Mouse (Mus musculus): ENCODE measurements around the gene Efemp2. TPM values are rescaled to one million over a fixed set of nuclear protein-coding genes. Genes with fewer than 3 reads are reported as not detected.

The Efemp2 gene
- polyA plus RNA-seq (2015; fragmentation: Nextera tagmentation; extraction: Ambion mirVana), result 156 and 179 TPM in 2 replicates

- H3K27me3 ChIP-seq, result no peaks in the 10 kb centered on the region
- no peaks in the 10 kb centered on the region for H3K9me3 ChIP-seq (replicated peaks)
Observed at GRCm38 (mm10) chr19:5473720-5474119, at the start of gene Efemp2. Gene Efemp2, plus strand, starts transcription at chr19:5473954.

GRCm38 (mm10) chr19:5424092-5424781 lies 49.5 kb upstream of the Efemp2 start:
- ATAC-seq (replicated peaks; ENCODE audit: low FRiP score), result peak; percentile 69
- H3K27ac ChIP-seq, result peak overlapping the region; percentile 95
- peak overlapping the region; percentile 86 for H3K4me3 ChIP-seq (replicated peaks)
- peak overlapping the region; percentile 79 for H3K4me2 ChIP-seq
- WGBS, result under 1% methylated on average over 35 of the region's 48 CpGs
- H3K36me3 ChIP-seq, result peaks cover 51% of the 10 kb centered on the region
- no peaks in the 10 kb centered on the region for H3K27me3 ChIP-seq
- H3K9me3 ChIP-seq (replicated peaks), result no peaks in the 10 kb centered on the region
- H3K4me1 ChIP-seq, result peaks cover 38% of the 10 kb centered on the region
- H3K9ac ChIP-seq, result peak overlapping the region; percentile 82

More at GRCm38 (mm10) chr19:5473720-5474119, at the start of gene Efemp2:
- H3K27ac ChIP-seq, result peak within 1 kb of the TSS; percentile 93
- ATAC-seq (replicated peaks; ENCODE audit: low FRiP score), result peak; percentile 71
- WGBS, result 0% methylated on average over 22 of the region's 22 CpGs
- H3K4me2 ChIP-seq, result peak within 1 kb of the TSS; percentile 93
- H3K9ac ChIP-seq, result peak within 1 kb of the TSS; percentile 73
- H3K4me1 ChIP-seq, result peaks cover 44% of the 10 kb centered on the region
- H3K36me3 ChIP-seq, result peaks cover 27% of the 10 kb centered on the region
- H3K4me3 ChIP-seq (replicated peaks), result peak within 1 kb of the TSS; percentile 69

- peak; percentile 92 for ATAC-seq (replicated peaks; ENCODE audit: low FRiP score)
- peak within 1 kb of the TSS; percentile 95 for H3K27ac ChIP-seq
- peak within 1 kb of the TSS; percentile 86 for H3K4me3 ChIP-seq (replicated peaks)
- H3K4me2 ChIP-seq, result peak within 1 kb of the TSS; percentile 79
- WGBS, result under 1% methylated on average over 80 of the region's 87 CpGs
- H3K27me3 ChIP-seq, result no peaks in the 10 kb centered on the region
- H3K4me1 ChIP-seq, result peaks cover 38% of the 10 kb centered on the region
- H3K36me3 ChIP-seq, result peaks cover 44% of the 10 kb centered on the region
- peak within 1 kb of the TSS; percentile 90 for H3K9ac ChIP-seq
- H3K9me3 ChIP-seq (replicated peaks), result no peaks in the 10 kb centered on the region
Observed at GRCm38 (mm10) chr19:5424782-5425741, 48.7 kb upstream of the Efemp2 start, which contains the start of the genes Drap1 and AI837181. Gene Drap1, minus strand, starts transcription at chr19:5424979. Gene AI837181, plus strand, starts transcription at chr19:5425144.

GRCm38 (mm10) chr19:5425906-5426565 lies 47.7 kb upstream of the Efemp2 start:
- Histone ChIP-seq H3K4me3 (replicated peaks) (peak overlapping the region; percentile 86), H3K4me1 (peaks cover 38% of the 10 kb centered on the region), H3K9me3 (replicated peaks) (no peaks in the 10 kb centered on the region), H3K27me3 (no peaks in the 10 kb centered on the region), H3K9ac (peak overlapping the region; percentile 90), H3K27ac (peak overlapping the region; percentile 84), H3K36me3 (peaks cover 34% of the 10 kb centered on the region), H3K4me2 (peak overlapping the region; percentile 79)
- no peak for ATAC-seq (replicated peaks; ENCODE audit: low FRiP score)
- 86% methylated on average over 18 of the region's 18 CpGs for WGBS

GRCm38 (mm10) chr19:5426640-5427290 lies 47.0 kb upstream of the Efemp2 start:
- Histone ChIP-seq H3K4me3 (replicated peaks) (no peak overlapping the region), H3K9ac (no peak overlapping the region), H3K27me3 (no peaks in the 10 kb centered on the region), H3K4me2 (peak overlapping the region; percentile 79), H3K9me3 (replicated peaks) (no peaks in the 10 kb centered on the region), H3K4me1 (peaks cover 38% of the 10 kb centered on the region), H3K27ac (no peak overlapping the region), H3K36me3 (peaks cover 27% of the 10 kb centered on the region)
- 90% methylated on average over 13 of the region's 13 CpGs for WGBS
- ATAC-seq (replicated peaks; ENCODE audit: low FRiP score), result no peak

GRCm38 (mm10) chr19:5428083-5428482 lies 45.7 kb upstream of the Efemp2 start:
- Histone ChIP-seq H3K4me2 (no peak overlapping the region), H3K4me1 (peaks cover 41% of the 10 kb centered on the region), H3K9ac (no peak overlapping the region), H3K27me3 (no peaks in the 10 kb centered on the region), H3K36me3 (peaks cover 18% of the 10 kb centered on the region), H3K4me3 (replicated peaks) (no peak overlapping the region), H3K27ac (peak overlapping the region; percentile 66), H3K9me3 (replicated peaks) (no peaks in the 10 kb centered on the region)
- no peak for ATAC-seq (replicated peaks; ENCODE audit: low FRiP score)
- WGBS, result 82% methylated on average over 2 of the region's 2 CpGs

GRCm38 (mm10) chr19:5429219-5429618 lies 44.5 kb upstream of the Efemp2 start:
- Histone ChIP-seq H3K4me3 (replicated peaks) (no peak overlapping the region), H3K27me3 (no peaks in the 10 kb centered on the region), H3K9me3 (replicated peaks) (no peaks in the 10 kb centered on the region), H3K9ac (no peak overlapping the region), H3K27ac (no peak overlapping the region), H3K4me2 (no peak overlapping the region), H3K4me1 (peaks cover 41% of the 10 kb centered on the region), H3K36me3 (peaks cover 15% of the 10 kb centered on the region)
- WGBS, result 84% methylated on average over 4 of the region's 4 CpGs
- no peak for ATAC-seq (replicated peaks; ENCODE audit: low FRiP score)

GRCm38 (mm10) chr19:5429806-5430205 lies 43.9 kb upstream of the Efemp2 start:
- no peak for ATAC-seq (replicated peaks; ENCODE audit: low FRiP score)
- Histone ChIP-seq H3K27me3 (no peaks in the 10 kb centered on the region), H3K36me3 (peaks cover 15% of the 10 kb centered on the region), H3K9me3 (replicated peaks) (no peaks in the 10 kb centered on the region), H3K4me3 (replicated peaks) (no peak overlapping the region), H3K4me1 (peaks cover 42% of the 10 kb centered on the region), H3K9ac (no peak overlapping the region), H3K4me2 (no peak overlapping the region), H3K27ac (no peak overlapping the region)
- 72% methylated on average over 8 of the region's 8 CpGs for WGBS

GRCm38 (mm10) chr19:5430408-5430807 lies 43.3 kb upstream of the Efemp2 start:
- no peak overlapping the region for H3K9ac ChIP-seq
- no peak overlapping the region for H3K4me3 ChIP-seq (replicated peaks)
- peaks cover 42% of the 10 kb centered on the region for H3K4me1 ChIP-seq
- H3K9me3 ChIP-seq (replicated peaks), result no peaks in the 10 kb centered on the region
- H3K4me2 ChIP-seq, result no peak overlapping the region
- 88% methylated on average over 1 of the region's 1 CpGs for WGBS
- no peaks in the 10 kb centered on the region for H3K27me3 ChIP-seq
- no peak for ATAC-seq (replicated peaks; ENCODE audit: low FRiP score)
- peaks cover 15% of the 10 kb centered on the region for H3K36me3 ChIP-seq
- no peak overlapping the region for H3K27ac ChIP-seq

GRCm38 (mm10) chr19:5431911-5432464 lies 41.8 kb upstream of the Efemp2 start:
- H3K4me2 ChIP-seq, result no peak overlapping the region
- H3K27ac ChIP-seq, result 0 out of 2 replicates have a peak overlapping the region, but pooled peaks have one; percentile 82
- WGBS, result 79% methylated on average over 4 of the region's 4 CpGs
- H3K9ac ChIP-seq, result no peak overlapping the region
- peaks cover 29% of the 10 kb centered on the region for H3K4me1 ChIP-seq
- H3K36me3 ChIP-seq, result peaks cover 4% of the 10 kb centered on the region
- no peak overlapping the region for H3K4me3 ChIP-seq (replicated peaks)
- H3K27me3 ChIP-seq, result no peaks in the 10 kb centered on the region
- no peaks in the 10 kb centered on the region for H3K9me3 ChIP-seq (replicated peaks)
- no peak for ATAC-seq (replicated peaks; ENCODE audit: low FRiP score)

Measured in kidney, embryonic 15.5 days (tissue).